Mouse (Mus musculus): ENCODE measurements at regions not wholly inside any gene's neighbourhood (a gene's known extent, or its start where the extent isn't known, plus 50 kb on each side); places are given as distances from the start of the nearest gene placed in this dataset.

GRCm38 (mm10) chr8:97733338-97733737 lies 1682.9 kb downstream of the Cdh8 start:
- DNase-seq (ENCODE audit: extremely low spot score in 1 of 2, low spot score in 2 of 2) = peak in 1 of 2 experiments; percentile 4
- intact Hi-C loops (cut with DNase I) = no loop called here

GRCm38 (mm10) chr8:97722627-97723026 lies 1693.6 kb downstream of the Cdh8 start:
- intact Hi-C loops (cut with DNase I) = no loop called here
- no peak for DNase-seq (ENCODE audit: extremely low spot score in 1 of 2, low spot score in 2 of 2)

DNA sequence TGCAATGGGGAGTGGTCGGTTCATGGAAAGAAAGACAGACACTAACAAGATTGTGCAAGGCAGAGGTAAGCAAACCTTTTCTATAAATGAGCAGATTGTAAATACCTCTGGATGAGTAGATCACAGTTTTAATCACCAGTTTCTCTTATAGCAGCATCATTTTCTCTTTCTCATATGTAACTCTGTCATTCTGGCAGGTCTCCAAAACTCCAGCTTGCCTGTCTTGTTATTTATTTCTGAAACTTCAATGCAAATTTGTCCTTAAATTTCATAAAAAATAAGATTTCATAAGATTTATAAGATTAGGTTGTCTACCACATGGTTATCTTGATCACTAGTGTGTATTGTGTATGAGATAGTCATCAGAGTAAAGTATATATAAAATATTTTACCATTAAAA lies 1714.6 kb downstream of the Cdh8 start:
- peak; percentile 2 to 14 for DNase-seq (ENCODE audit: extremely low spot score in 1 of 2, low spot score in 2 of 2)
- intact Hi-C loops (cut with DNase I) = no loop called here

- DNase-seq (ENCODE audit: extremely low spot score in 1 of 2, low spot score in 2 of 2) = no peak
- intact Hi-C loops (cut with DNase I) = no loop called here
Observed at GRCm38 (mm10) chr8:97664404-97664803, 1751.9 kb downstream of the Cdh8 start.

DNA sequence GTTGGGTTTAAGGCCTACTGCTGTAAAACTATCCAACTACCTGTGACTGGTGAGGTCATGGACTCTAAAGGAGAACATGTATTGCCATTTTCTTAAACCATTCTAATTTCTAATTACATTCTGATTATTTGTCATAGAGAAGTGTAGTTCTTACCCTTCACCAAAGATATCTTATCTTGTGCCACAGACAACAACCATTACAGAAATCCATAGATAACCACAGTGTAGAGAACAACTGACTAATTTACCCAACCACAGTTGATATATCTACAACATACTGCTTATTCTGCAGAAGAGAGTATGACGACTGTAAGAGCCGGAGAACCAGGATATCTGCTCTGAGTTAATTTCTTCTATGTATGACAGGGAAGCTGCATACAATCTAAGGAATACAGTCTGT lies 1754.1 kb downstream of the Cdh8 start:
- DNase-seq (ENCODE audit: extremely low spot score in 1 of 2, low spot score in 2 of 2) = no peak
- intact Hi-C loops (cut with DNase I) = no loop called here

- intact Hi-C loops (cut with DNase I) = no loop called here
- DNase-seq (ENCODE audit: extremely low spot score in 1 of 2, low spot score in 2 of 2) = no peak
Observed at GRCm38 (mm10) chr8:97651802-97652201, 1763.5 kb upstream of the Got2 start.

DNA sequence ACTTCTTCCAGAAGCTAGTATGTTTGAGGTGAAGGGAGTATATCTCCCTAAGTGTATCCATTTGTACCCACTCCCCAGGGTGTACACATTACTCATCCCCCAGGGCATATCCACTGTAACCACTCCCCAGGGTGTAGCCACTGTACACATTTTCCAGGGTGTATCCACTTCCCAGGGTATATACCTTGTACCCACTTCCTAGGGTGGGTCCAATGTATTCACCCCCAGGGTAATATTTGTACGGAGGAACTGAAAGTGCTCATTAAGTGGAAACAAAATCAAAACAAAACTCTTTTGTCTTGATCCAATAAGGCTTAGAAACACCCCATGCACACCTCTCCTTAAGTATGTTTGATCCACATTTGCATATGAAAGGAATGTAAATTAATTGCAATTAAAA lies 1744.6 kb upstream of the Got2 start:
- intact Hi-C loops (cut with DNase I) = no loop called here
- DNase-seq (ENCODE audit: extremely low spot score in 1 of 2, low spot score in 2 of 2) = no peak

Measured in left cerebral cortex, postnatal 10 days (tissue).